Mouse (Mus musculus) CD4-positive naive resting alpha-beta T cell, adult 57 days (primary cell): Measurements from ENCODE around the gene Kcne3. TPM values are rescaled to one million over a fixed set of nuclear protein-coding genes. Genes with fewer than 3 reads are reported as not detected.

Experiments
- total RNA-seq: library from RNA; stranded (reverse); gene quantifications from one replicate; pipeline ENCODE4 v1.2.4, GENCODE M21; 2023

The Kcne3 gene
- not detected for total RNA-seq

GRCm38 (mm10) chr7:100176269-100176668, at the start of gene Kcne3:
TSS of gene Kcne3 (plus strand) at chr7:100176502.

GRCm38 (mm10) chr7:100159105-100159841, 17.0 kb upstream of the Kcne3 start, which contains the start of gene Lipt2:
TSS of gene Lipt2 (plus strand) at chr7:100159277.

GRCm38 (mm10) chr7:100227158-100227875, 51.0 kb downstream of the Kcne3 start, which contains the start of gene Pgm2l1:
TSS of gene Pgm2l1 (plus strand) at chr7:100227394.

Other genes starting within 250 kb of the Kcne3 start
- gene Rnf169, start 196.1 kb upstream of the Kcne3 start, total RNA-seq: 23.8 TPM
- not detected for gene Chrdl2, start 170.3 kb upstream of the Kcne3 start, total RNA-seq
- gene Pold3, start 54.9 kb upstream of the Kcne3 start, total RNA-seq: 48.8 TPM
- gene Lipt2, start 17.2 kb upstream of the Kcne3 start, total RNA-seq: 1.2 TPM
- 35.4 TPM for gene Pgm2l1, start 50.9 kb downstream of the Kcne3 start, total RNA-seq
- gene P4ha3, start 109.0 kb downstream of the Kcne3 start, total RNA-seq: not detected
- gene C2cd3, start 195.7 kb downstream of the Kcne3 start, total RNA-seq: 79.2 TPM
- gene Ppme1, start 195.8 kb downstream of the Kcne3 start, total RNA-seq: 35.8 TPM